Mouse (Mus musculus) kidney, postnatal 10 days (tissue): ENCODE data around the gene Ak2.

ENCODE experiments used
- DNase-seq: peaks from one replicate; pipeline ENCODE4 v3.0.0; 2021; ENCODE audit warnings: mixed read lengths

Gene Ak2

GRCm38 (mm10) chr4:128976577-128976976, 15.2 kb upstream of the Ak2 start:
- DNase-seq: no peak

DNA sequence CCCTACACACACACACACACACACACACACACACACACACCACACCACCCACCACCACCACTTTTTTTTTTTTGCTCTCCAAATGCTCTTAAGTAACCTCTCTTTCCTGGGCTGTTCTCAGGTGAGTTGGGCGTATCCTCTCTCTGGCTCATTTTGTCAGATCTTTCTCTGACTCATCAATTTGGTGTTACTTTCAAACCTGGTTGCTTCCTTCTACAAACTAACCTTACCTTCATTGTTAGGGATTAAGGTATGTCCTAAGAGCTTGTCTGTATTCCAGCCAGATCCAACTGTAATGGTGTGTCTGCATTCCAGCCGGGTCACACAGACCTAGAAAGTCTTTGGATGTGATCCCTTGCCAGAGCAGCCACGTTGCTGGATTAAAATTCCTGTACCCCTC, 14.5 kb upstream of the Ak2 start:
- no peak for DNase-seq

DNA sequence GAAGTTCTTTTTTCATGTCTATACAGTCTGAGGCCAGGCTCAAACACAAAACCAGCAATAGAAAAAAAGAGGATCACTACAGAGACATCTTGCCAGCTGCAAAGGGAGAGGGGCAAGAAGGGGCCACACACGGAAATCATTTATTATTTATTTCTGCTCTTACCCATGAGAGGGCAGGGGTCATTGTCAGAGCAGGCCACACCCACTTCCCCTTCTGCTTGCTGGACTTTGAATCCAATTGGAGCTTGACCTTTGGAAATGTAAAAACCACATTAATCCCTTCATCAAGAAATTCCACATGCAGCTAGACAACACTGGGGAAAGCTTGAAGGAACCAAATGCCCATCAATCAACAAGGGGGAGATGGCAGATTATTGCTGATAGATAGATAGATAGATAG, 13.1 kb upstream of the Ak2 start:
- no peak for DNase-seq

- DNase-seq: no peak
These were observed 10.6 kb upstream of the Ak2 start for GRCm38 (mm10) chr4:128980890-128981832.

- no peak for DNase-seq
These were observed 10.0 kb upstream of the Ak2 start for GRCm38 (mm10) chr4:128981833-128982180.

GRCm38 (mm10) chr4:128983151-128983550, 8.6 kb upstream of the Ak2 start:
- peak; percentile 59 for DNase-seq

GRCm38 (mm10) chr4:128983656-128984055, 8.1 kb upstream of the Ak2 start:
- peak; percentile 55 for DNase-seq

DNA sequence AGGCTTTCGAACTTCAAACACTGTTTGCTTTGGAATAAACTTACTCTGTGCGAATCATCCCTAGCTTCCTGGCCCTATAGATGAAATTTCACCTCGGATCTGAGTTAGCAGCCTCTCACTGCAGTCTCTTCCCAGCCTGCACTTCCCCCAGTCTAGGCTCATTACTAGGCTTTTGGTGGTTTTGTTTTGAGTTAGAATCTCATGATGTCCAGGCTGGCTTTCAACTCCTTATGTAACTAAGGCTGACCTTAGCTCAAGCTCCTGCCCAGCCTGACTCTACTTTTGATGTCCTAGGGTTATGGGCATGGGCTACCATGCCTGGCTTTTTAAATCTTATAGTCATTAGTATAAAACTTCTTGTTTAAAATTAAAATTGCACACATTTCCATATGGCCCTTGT, 7.2 kb upstream of the Ak2 start:
- no peak for DNase-seq

GRCm38 (mm10) chr4:128988911-128989310, 2.8 kb upstream of the Ak2 start:
- DNase-seq: no peak

- DNase-seq: peak; percentile 73
These were observed 2.1 kb upstream of the Ak2 start for GRCm38 (mm10) chr4:128989678-128990077.

- DNase-seq: no peak
These were observed 418 bp downstream of the Ak2 start for GRCm38 (mm10) chr4:128992176-128992575.

DNA sequence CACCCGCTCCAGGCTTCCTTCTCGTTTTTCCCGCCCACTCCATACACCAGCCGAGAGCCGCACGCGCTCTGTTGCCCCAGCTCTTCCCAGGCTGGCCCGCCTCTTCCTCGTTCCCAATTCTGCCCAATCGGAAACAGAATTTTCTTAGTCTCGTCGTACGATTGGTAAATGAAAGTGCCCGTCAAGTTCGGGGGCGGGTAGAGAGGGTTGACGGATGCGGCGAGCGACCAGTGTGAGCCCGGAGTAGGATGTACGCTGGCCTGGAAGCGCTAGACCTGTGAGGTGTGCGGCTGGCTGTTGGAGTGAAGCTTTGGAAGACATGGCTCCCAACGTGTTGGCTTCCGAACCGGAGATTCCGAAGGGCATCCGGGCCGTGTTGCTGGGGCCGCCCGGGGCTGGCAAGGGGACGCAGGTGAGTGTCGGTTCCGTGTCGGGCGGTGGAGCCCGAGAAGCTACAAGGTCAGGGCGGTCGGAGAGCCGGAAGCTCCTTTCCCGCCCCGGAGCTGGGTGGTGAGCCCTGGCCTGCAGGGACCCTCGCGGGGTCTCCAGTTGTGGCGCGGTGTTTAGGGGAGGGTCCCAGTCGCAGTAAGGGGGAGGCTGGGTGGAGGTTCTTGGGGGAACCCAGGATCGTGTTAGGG, 1.4 kb downstream of the Ak2 start:
- peak; percentile 95 for DNase-seq

DNA sequence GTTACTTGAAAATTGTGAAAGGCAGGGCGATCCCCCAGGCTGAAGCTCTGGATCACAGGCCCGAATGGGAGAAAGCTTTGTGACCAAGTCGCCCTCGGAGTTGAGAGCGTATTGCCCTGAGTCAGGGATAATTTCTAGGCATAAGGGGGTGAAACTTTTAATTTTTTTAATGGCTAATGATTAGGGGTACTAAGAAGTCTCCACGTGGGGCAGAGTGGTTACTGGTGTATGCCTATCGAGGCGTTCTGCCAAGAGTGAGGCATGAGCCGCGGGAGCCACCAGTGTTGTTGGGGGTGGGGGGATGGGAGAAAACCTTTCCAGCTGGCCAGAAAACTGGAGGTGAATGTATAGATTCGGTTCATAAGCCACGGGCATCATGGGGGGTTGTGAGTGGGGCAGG, 1.9 kb downstream of the Ak2 start:
- DNase-seq: peak; percentile 51

DNA sequence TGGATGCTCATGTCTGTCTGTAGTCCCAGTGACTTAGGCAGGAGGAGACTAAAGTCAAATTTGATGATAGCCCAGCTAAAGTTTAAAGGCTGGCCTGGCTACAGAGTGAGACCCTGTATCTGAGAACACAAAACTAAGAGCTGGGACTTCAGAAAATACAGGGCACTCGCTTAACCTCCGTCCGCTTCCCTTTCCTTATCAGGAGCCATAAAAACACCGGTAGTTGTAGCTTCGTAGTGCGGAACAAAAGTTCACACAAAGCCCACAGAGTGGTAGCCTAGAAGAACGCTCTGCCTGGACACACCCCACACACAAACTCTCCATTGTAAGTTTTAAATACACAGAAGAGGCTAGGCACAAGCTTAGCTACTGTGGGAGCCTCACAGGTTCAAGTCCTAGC, 3.5 kb downstream of the Ak2 start:
- DNase-seq: no peak

- DNase-seq: no peak
These were observed 5.5 kb downstream of the Ak2 start for GRCm38 (mm10) chr4:128997258-128997657.

GRCm38 (mm10) chr4:128998401-128998800, 6.6 kb downstream of the Ak2 start:
- no peak for DNase-seq

DNA sequence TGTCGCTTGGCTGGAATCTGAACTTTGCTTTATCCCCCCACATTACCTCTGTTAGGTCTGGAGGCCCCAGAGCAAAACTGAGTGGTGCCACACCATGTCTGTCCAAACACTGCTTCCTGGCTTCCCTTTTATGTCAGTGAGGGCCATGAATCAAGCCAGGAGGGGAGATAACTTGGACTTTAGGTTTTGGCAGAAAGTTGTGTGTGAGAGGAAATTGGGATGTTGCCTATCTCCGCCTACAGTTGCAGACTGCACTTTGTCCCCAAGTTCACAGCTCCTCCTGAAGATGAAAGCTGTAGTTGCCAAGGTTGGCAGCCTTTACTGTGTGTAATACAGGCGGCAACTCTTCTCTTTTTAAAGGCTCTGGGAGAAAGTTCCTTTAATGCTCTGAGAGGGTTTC, 9.0 kb downstream of the Ak2 start:
- DNase-seq: peak; percentile 44

- no peak for DNase-seq
These were observed 12.0 kb downstream of the Ak2 start for GRCm38 (mm10) chr4:129003720-129004119.

DNA sequence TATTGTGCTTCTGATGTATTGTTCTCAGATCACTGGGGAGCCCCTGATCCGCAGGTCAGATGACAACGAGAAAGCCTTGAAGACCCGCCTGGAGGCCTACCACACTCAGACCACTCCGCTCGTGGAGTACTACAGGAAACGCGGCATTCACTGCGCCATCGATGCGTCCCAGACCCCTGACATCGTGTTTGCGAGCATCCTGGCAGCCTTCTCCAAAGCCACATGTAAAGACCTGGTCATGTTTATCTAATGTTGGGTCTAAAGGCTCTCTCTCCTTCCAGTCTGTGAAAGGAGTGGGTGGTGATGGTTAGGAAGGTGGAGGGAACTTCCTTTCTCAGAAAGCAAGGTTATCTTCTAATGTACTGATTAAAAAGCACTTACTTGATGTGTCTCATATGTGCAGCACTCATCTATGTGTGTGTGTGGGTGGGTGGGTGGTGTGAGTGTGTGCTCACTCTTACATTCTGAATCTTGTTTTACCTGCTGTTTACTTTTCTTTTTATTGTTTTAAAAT, 16.3 kb downstream of the Ak2 start:
- DNase-seq: no peak

GRCm38 (mm10) chr4:129008672-129009071, 16.9 kb downstream of the Ak2 start:
- no peak for DNase-seq

DNA sequence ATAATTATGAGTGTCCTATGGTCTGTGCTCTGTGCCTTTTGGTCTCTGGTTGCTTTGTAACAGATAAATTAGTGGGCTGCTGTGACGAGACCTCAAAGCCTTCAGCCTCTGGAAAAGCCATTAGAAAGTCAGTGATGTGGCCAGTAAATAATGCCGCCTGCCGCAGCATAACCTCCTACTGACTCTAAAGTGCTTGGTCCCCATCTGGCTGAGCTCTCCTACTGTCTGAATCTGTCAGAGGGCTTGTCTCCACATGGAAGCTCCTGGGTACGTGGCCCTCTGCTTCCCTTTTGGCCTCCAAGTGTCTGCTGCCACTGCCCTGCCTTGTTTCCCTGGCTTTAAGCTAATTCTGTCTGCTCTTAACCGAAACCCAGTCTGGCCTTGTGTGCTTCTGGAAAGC, 17.8 kb downstream of the Ak2 start:
- DNase-seq: no peak

- peak; percentile 54 for DNase-seq
These were observed 19.9 kb downstream of the Ak2 start for GRCm38 (mm10) chr4:129011604-129012121.

- no peak for DNase-seq
These were observed 21.6 kb downstream of the Ak2 start for GRCm38 (mm10) chr4:129013151-129013864.
